Mouse (Mus musculus) G1E (cell line): Measurements from ENCODE around the gene Prdm16. TPM values are rescaled to one million over a fixed set of nuclear protein-coding genes. Genes with fewer than 3 reads are reported as not detected.

Source experiments
- ATAC-seq: 2 replicates; pipeline ENCODE4 v1.8.0; 2016; ENCODE audit warnings: mild to moderate bottlenecking; ENCODE audit not compliant: insufficient number of reproducible peaks, poor library complexity, low FRiP score, severe bottlenecking; ENCODE audit errors: extremely low read depth
- DNase-seq: peaks from one replicate; pipeline ENCODE4 v3.0.0; 2012; ENCODE audit warnings: low spot score
- H3K27me3 ChIP-seq: 2 replicates; pipeline ENCODE4 v1.6.1; 2012; ENCODE audit warnings: mild to moderate bottlenecking, low read length, inconsistent platforms; ENCODE audit not compliant: insufficient read depth
- H3K36me3 ChIP-seq: replicated peaks from 2 replicates; pipeline ENCODE3; 2012; ENCODE audit warnings: mild to moderate bottlenecking, inconsistent platforms
- H3K4me1 ChIP-seq: 2 replicates; pipeline ENCODE4 v1.6.1; 2012; ENCODE audit warnings: low read depth, low read length, inconsistent platforms, mixed read lengths; ENCODE audit not compliant: insufficient read depth
- H3K4me3 ChIP-seq: 2 replicates; pipeline ENCODE4 v1.5.1; 2012; ENCODE audit warnings: low read depth, mild to moderate bottlenecking, inconsistent platforms, low read length, moderate library complexity, mixed read lengths
- H3K9me3 ChIP-seq: replicated peaks from 2 replicates; pipeline ENCODE4 v1.6.1; 2012; ENCODE audit warnings: inconsistent platforms
- CTCF ChIP-seq: IDR thresholded peaks from 2 replicates; pipeline ENCODE4 v1.5.1; 2012; ENCODE audit warnings: low read depth, low read length, inconsistent platforms, mixed read lengths
- GATA1 ChIP-seq: IDR thresholded peaks from 2 replicates; pipeline ENCODE4 v1.6.1; 2012; ENCODE audit warnings: borderline replicate concordance, low read length, inconsistent platforms, mixed read lengths
- GATA2 ChIP-seq: IDR thresholded peaks from 2 replicates; pipeline ENCODE4 v1.6.1; 2012; ENCODE audit warnings: low read depth, low read length, inconsistent platforms, borderline replicate concordance
- POLR2AphosphoS5 ChIP-seq: IDR thresholded peaks from 2 replicates; pipeline ENCODE4 v1.6.1; 2012; ENCODE audit warnings: low read depth, low read length, inconsistent platforms; ENCODE audit not compliant: insufficient replicate concordance
- TAL1 ChIP-seq: conservative IDR thresholded peaks from 2 replicates; pipeline ENCODE4 v1.6.1; 2012; ENCODE audit warnings: low read depth, low read length, inconsistent platforms, mixed read lengths
- polyA plus RNA-seq: library from polyadenylated mRNA; stranded (reverse); fragments of >175 nt; gene quantifications from 2 replicates; pipeline ENCODE4 v1.2.3, GENCODE M21; 2012
- total RNA-seq, 2 experiments: library from RNA; stranded (forward) in 1 of 2; stranded (reverse) in 1 of 2; fragments of 200-1000 nt in 1 of 2; fragments of >200 nt in 1 of 2; fragmentation: Nextera tagmentation in 1 of 2; gene quantifications; 2 replicates each; pipeline ENCODE4 v1.2.3; 2014 to 2017

The Prdm16 gene
- total and polyA plus RNA-seq, 3 experiments: under 0.01 TPM; not detected in 2

DNA sequence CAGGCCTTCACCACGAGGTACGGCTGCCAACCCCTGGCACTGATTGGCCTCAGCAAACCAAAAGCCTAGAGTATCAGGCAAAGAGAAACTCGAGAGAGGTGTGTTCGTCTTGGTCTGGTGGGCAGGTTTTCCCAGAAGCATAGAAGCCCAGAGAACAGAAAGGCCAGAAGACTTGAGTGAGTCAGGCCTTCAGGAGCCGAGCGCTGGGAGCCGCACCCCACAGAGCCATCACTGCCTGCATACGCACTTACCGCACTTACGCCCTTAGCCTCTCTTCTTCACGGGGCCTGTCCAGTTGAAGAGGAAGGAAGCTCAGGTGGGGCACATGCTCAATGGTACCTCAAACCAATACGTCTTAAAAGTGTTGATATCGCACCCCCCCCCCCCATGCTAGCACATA lies 53.0 kb downstream of the Prdm16 start:
- H3K4me1 ChIP-seq: no peaks in the 10 kb centered on the region
- no peaks in the 10 kb centered on the region for H3K36me3 ChIP-seq
- H3K9me3 ChIP-seq: peaks cover 94% of the 10 kb centered on the region
- no peak for TF ChIP-seq GATA2
- no peak for TF ChIP-seq TAL1
- no peak for TF ChIP-seq CTCF
- no peak for TF ChIP-seq GATA1
- TF ChIP-seq POLR2AphosphoS5: no peak
- ATAC-seq (no peak), DNase-seq (no peak)
- no peak overlapping the region for H3K4me3 ChIP-seq
- no peaks in the 10 kb centered on the region; the same call in 1 of the 2 replicates for H3K27me3 ChIP-seq

DNA sequence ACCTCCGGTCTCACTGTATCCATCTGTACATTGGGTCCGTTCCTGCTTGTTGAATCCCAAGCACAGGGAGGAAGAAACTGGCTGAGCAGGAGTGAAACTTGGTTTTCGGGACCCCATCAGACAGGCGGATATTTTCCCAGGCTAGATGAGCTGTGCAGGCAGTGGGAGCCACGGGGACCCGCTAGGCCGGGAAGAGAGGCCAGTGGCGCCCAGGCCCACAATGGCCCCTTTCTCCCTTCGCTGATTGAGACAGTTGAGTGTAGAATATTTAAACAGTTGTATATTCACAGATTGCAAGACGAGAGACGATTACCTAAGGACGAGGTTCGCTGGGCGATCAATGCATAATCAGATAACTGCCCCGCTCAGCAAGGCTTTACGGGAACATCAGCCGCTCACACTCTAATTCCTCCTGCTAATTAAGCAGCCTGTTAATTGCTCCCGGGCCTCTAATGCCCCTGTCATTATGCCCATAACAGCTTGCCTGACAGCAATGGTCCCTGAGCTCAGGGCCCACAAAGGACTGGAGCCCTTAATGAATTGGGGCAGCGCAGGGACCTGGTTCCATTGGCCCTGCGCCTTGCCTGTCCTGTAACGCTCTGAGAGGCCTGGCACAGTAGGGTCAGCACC lies 54.0 kb downstream of the Prdm16 start:
- no peaks in the 10 kb centered on the region for H3K27me3 ChIP-seq
- H3K4me1 ChIP-seq: no peaks in the 10 kb centered on the region
- peaks cover 92% of the 10 kb centered on the region for H3K9me3 ChIP-seq

DNA sequence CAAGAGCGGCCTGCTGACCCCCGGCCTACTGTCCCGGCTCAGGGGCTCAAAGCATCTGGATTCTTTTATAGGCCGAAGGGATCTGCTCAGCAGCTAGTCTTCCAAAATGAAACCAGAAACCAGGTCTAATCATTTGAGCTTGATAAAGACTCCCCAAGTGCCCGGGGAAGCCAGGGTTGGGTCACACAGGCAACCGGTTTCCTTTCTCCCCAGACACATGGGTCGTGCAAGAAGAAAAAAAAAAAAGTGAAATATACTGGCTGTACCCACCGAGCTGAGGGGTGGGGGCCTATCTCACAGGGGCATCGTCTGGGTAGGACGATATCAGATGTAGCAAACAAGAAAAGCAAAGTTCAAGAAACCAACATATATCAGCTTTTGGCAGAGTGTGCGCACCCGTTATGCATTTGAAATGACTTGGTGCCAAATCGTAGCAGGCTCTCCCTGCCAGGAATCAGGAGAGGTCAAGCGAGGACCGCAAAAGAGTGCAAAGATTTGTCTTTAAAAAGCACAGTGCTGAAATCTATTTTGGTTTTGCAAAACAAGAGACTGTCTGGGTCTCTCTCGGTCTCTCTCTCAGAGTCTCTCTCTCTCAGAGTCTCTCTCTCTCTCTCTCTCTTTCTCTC lies 55.3 kb downstream of the Prdm16 start:
- no peaks in the 10 kb centered on the region for H3K4me1 ChIP-seq
- DNase-seq (no peak), ATAC-seq (no peak)
- H3K9me3 ChIP-seq: peaks cover 90% of the 10 kb centered on the region
- no peaks in the 10 kb centered on the region for H3K27me3 ChIP-seq
- TF ChIP-seq TAL1 (no peak), POLR2AphosphoS5 (no peak), GATA1 (no peak), CTCF (no peak), GATA2 (no peak)
- H3K4me3 ChIP-seq: no peak overlapping the region
- no peaks in the 10 kb centered on the region for H3K36me3 ChIP-seq

More for the DNA sequence above, 54.0 kb downstream of the Prdm16 start:
- H3K36me3 ChIP-seq: no peaks in the 10 kb centered on the region
- H3K4me3 ChIP-seq: no peak overlapping the region
- DNase-seq (no peak), ATAC-seq (no peak)
- no peak for TF ChIP-seq TAL1
- TF ChIP-seq POLR2AphosphoS5: no peak
- no peak for TF ChIP-seq GATA1
- TF ChIP-seq CTCF: no peak
- TF ChIP-seq GATA2: no peak

DNA sequence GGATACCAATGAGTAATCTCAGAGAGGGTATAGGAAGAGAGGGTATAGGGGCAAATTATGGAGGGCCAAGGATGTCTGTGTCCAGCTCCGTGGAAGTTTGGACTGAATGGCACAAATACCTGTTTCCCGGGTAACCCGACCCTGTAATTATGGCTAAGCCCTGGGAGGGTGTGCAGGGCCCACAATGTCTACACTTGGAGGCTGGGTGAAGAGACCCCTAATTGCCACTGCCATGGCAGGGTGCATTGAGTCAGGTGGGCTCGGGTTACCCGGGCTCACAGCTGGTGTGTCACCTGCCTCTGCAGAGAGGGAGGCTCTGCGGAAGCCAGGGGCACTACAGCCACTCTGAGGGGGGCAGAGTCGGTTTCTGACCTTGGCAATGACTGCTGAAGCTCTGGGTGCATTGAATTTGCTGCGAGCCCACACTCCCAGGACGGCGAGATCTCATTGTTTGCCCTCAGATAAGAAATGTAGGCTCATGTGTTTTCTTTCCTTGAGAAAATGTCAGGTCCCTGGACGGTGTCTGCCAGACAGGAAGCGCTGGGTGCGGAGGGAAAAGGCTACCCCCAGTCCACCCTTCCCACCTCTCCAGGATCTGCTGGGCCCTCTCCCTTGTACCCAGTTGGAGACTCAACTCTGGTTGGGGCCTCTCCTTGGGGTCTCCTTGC lies 62.3 kb downstream of the Prdm16 start:
- TF ChIP-seq CTCF (no peak), GATA1 (no peak), POLR2AphosphoS5 (no peak), TAL1 (no peak), GATA2 (no peak)
- no peaks in the 10 kb centered on the region; the same call in 1 of the 2 replicates for H3K27me3 ChIP-seq
- no peaks in the 10 kb centered on the region for H3K36me3 ChIP-seq
- ATAC-seq (no peak), DNase-seq (no peak)
- no peak overlapping the region for H3K4me3 ChIP-seq
- H3K9me3 ChIP-seq: peaks cover 91% of the 10 kb centered on the region
- no peaks in the 10 kb centered on the region for H3K4me1 ChIP-seq

DNA sequence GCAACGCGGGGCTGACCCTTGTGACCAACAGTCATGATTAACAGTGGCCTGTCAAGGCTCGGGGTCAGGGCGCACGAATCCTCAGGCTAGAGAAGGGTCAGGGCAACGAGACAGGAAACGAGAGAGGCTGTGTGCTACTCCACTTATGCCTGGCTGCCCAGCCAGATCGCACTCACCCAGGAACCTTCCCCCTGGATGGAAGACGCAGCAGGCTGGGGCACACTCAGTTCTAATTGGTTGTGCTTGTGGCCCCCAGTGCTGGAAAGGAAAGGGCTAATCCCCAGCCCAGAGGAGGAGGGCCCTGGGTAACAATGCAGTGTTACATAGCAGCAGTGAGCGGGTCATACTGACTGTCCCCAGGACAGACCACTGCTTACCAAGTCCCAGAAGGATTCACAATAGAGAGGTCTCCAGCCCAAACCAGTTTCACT lies 66.2 kb downstream of the Prdm16 start:
- DNase-seq: no peak

DNA sequence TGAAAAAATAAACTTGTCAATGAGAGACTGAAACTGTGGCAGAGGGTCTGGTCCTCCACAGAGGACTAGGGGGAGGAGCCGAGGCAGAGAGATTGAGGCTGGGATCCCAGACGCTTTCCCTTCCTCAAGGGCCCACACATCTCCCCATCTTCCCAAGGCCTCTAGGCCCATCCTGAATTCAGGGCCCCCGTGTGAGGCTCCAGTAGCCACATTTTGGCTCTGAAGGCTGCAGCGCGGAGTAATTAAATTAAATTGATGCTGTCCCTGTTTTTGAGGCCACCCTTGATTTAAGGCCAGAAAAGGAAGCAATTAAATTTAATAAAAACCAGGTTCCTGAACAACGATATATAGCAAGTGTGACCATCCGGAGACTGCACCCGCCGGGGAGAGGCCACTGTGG lies 66.8 kb downstream of the Prdm16 start:
- no peak overlapping the region for H3K4me3 ChIP-seq
- H3K9me3 ChIP-seq: peaks cover 94% of the 10 kb centered on the region
- H3K4me1 ChIP-seq: no peaks in the 10 kb centered on the region
- no peaks in the 10 kb centered on the region for H3K36me3 ChIP-seq
- no peak for ATAC-seq
- TF ChIP-seq GATA1 (no peak), TAL1 (no peak), CTCF (no peak), POLR2AphosphoS5 (no peak)
- DNase-seq: no peak
- no peaks in the 10 kb centered on the region; the same call in 1 of the 2 replicates for H3K27me3 ChIP-seq

More for the DNA sequence above, 66.2 kb downstream of the Prdm16 start:
- H3K36me3 ChIP-seq: no peaks in the 10 kb centered on the region
- H3K27me3 ChIP-seq: no peaks in the 10 kb centered on the region; the same call in 1 of the 2 replicates
- H3K4me3 ChIP-seq: no peak overlapping the region; the same call in 1 of the 2 replicates
- no peaks in the 10 kb centered on the region for H3K4me1 ChIP-seq
- H3K9me3 ChIP-seq: peaks cover 94% of the 10 kb centered on the region
- no peak for ATAC-seq
- no peak for TF ChIP-seq CTCF
- TF ChIP-seq GATA2: no peak
- TF ChIP-seq TAL1: no peak
- no peak for TF ChIP-seq GATA1
